Mouse (Mus musculus) olfactory bulb, adult 2 months (tissue): ENCODE measurements around the gene Manba.

Source experiments
- CTCF ChIP-seq: fragments of 200-500 bp; IDR thresholded peaks from 2 replicates; pipeline ENCODE4 v1.5.1; 2012; ENCODE audit warnings: low read depth, mild to moderate bottlenecking, low read length, moderate library complexity; ENCODE audit not compliant: insufficient read depth
- POLR2A ChIP-seq: fragments of 200-500 bp; IDR thresholded peaks from 2 replicates; pipeline ENCODE4 v1.6.1; 2012; ENCODE audit warnings: mild to moderate bottlenecking, low read depth, low read length, moderate library complexity; ENCODE audit not compliant: insufficient read depth

DNA sequence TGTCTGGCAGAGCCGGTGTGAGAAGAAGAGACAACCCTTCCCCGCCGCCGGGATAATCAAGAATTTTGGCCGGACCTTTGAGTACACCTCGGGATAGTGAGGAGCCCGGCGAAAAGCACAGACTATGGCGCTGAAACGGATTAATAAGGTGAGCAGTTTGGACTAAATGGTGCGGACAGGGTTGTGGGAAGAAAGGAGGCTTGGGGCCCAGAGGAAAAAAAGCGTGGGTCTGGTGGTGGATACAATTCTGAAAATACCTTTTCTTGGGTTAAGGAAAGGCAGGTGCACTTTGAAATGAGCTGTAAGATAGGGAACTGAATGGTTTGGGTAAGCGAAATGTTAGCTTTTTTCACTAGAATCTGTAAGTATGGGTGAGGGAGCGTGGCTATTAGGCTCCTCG lies 45.8 kb upstream of the Manba start:
- TF ChIP-seq CTCF (no peak), POLR2A (no peak)
